Mouse (Mus musculus) central nervous system, embryonic 14 days (tissue): ENCODE measurements around the gene Mgst1. TPM values are rescaled to one million over a fixed set of nuclear protein-coding genes. Genes with fewer than 3 reads are reported as not detected.

Experiments used
- polyA plus RNA-seq: library from polyadenylated mRNA; depleted of rRNA; stranded (reverse); fragments of >200 nt; gene quantifications from 2 replicates; pipeline ENCODE4 v1.2.3, GENCODE M21; 2012; rRNA removed

The Mgst1 gene
- 36.2 and 50.6 TPM in 2 replicates for polyA plus RNA-seq

DNA sequence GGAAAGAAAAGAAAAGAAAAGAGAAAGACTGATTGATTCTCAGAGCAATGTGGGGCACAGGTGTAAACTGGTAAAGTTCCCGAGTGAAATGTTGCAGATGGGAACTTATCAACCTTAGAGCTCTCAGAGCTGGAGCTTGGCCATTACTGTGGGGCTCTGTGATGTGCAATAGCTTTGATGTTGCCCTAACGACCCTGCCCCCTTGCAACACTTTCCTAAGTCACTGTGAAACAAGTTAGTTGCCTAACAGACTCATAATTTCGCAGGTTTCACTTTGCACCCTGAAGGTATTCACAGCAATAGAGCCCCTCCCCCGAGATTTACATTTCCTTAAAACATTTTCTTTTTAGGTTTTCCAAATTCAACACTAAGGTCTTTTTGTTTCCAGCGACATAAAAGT lies at the start of gene Mgst1:
Gene Mgst1, plus strand, starts transcription at position 387 of the 400 bp plus-strand sequence.

Other genes with a start within 250 kb of the Mgst1 start
- 0.03 TPM in 1 of 2 replicates, not detected in the other for gene Slc15a5, start 60.4 kb upstream of the Mgst1 start, polyA plus RNA-seq